Comparison of ENCODE assay signal across 8 mouse cellular contexts in the genomic region with DNA sequence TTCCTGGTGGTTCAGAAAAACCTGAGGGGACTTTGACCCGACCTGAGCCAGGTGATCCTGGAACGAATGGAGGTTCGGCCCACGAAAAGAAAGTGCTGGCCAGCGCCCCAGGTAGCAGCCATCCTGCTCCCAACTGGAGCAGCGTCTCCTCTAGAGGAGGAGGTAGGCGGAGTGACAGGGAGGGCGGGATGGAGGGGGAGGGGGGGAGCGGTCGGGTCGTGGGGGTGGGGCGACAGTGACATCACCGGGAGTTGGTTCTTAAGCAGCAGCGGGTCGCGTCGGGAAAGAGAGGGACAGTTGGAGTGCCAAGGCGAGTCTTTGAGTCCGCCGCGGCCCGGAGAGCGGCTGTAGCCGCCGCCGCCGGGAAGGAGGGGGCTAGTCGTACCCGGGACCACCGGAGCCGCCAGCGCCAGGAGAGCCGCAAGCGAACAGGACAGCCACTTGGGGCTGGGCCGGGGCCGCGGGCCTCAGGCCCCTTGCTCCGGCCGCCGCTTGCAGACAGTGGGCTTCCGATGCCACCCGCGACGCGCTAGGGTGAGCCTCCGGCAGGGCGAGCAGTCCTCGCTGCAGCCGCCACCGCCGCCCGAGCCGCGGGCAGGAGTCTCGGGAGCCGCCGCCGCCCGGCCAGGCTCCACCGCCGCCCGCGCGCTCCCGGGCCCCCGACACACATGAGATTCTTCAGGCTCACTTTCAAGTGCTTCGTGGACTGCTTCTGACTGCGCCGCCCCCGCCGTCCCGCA. TPM values are rescaled to one million over a fixed set of nuclear protein-coding genes. Genes with fewer than 3 reads are reported as not detected.
DNase-seq lines count a peak whose midpoint lies in the region; ATAC-seq and TF ChIP-seq lines count a peak whose summit lies in the region.

A gene (plus strand): TSS at position 272 of the 740 bp plus-strand sequence.

- H3K27ac ChIP-seq in forebrain, embryonic 15.5 days (replicated peaks), result peak within 1 kb of the TSS; percentile 62
- H3K27ac ChIP-seq in layer of hippocampus, adult 2 months, result peak within 1 kb of the TSS; percentile 94
- H3K27ac ChIP-seq in lung, embryonic 14.5 days (ENCODE audit: low read depth), result peak within 1 kb of the TSS; percentile 65

- peak within 1 kb of the TSS; percentile 69 for H3K4me3 ChIP-seq in G1E (ENCODE audit: low read depth, low read length)
- H3K4me3 ChIP-seq in forebrain, embryonic 15.5 days, result peak within 1 kb of the TSS; percentile 67
- H3K4me3 ChIP-seq in layer of hippocampus, adult 2 months, result peak within 1 kb of the TSS; percentile 69
- H3K4me3 ChIP-seq in lung, embryonic 14.5 days (ENCODE audit: low read depth, low read length), result peak within 1 kb of the TSS; percentile 58

- ATAC-seq in G1E (ENCODE audit: extremely low read depth, insufficient number of reproducible peaks, low FRiP score, poor library complexity, severe bottlenecking), result no peak
- ATAC-seq in cerebellum, adult (ENCODE audit: insufficient number of reproducible peaks, low FRiP score, low TSS enrichment), result peak; percentile 27; the same call in 1 of the 2 replicates
- peak; percentile 78 for ATAC-seq in forebrain, embryonic 15.5 days (replicated peaks)
- ATAC-seq in lung, embryonic 14.5 days (ENCODE audit: insufficient read depth), result peak; percentile 76

- H3K9ac ChIP-seq in forebrain, embryonic 15.5 days (replicated peaks), result peak within 1 kb of the TSS; percentile 68
- peak within 1 kb of the TSS; percentile 70 for H3K9ac ChIP-seq in lung, embryonic 14.5 days

- H3K4me1 ChIP-seq in G1E (ENCODE audit: insufficient read depth, low read depth, low read length), result peaks cover 16% of the 10 kb centered on the region
- H3K4me1 ChIP-seq in forebrain, embryonic 15.5 days, result peaks cover 22% of the 10 kb centered on the region
- no peaks in the 10 kb centered on the region for H3K4me1 ChIP-seq in lung, embryonic 14.5 days (ENCODE audit: insufficient read depth)

- peaks cover 13% of the 10 kb centered on the region; the same call in 1 of the 2 replicates for H3K27me3 ChIP-seq in G1E (ENCODE audit: insufficient read depth, low read length)
- no peaks in the 10 kb centered on the region for H3K27me3 ChIP-seq in forebrain, embryonic 15.5 days
- H3K27me3 ChIP-seq in lung, embryonic 14.5 days (ENCODE audit: insufficient read depth, low read length), result no peaks in the 10 kb centered on the region

- H3K9me3 ChIP-seq in G1E (replicated peaks), result no peaks in the 10 kb centered on the region
- H3K9me3 ChIP-seq in forebrain, embryonic 15.5 days, result no peaks in the 10 kb centered on the region
- H3K9me3 ChIP-seq in lung, embryonic 14.5 days (ENCODE audit: low read depth, low read length), result no peaks in the 10 kb centered on the region

- DNase-seq in G1E (ENCODE audit: low spot score), result peak; percentile 48
- DNase-seq in heart, postnatal 36 days, result peak; percentile 78
- DNase-seq in layer of hippocampus, adult 2 months (ENCODE audit: low spot score in 2 of 2), result peak; percentile 47 to 51
- DNase-seq in lung, embryonic 14.5 days, result peak; percentile 83
- peak; percentile 43 for DNase-seq in right cerebral cortex, adult 18-20 months
- no peak for DNase-seq in T-cell, adult 2 months (ENCODE audit: low spot score)

- H3K4me2 ChIP-seq in forebrain, embryonic 15.5 days (replicated peaks), result peak within 1 kb of the TSS; percentile 66
- peak within 1 kb of the TSS; percentile 65 for H3K4me2 ChIP-seq in lung, embryonic 14.5 days

- TF ChIP-seq CTCF in G1E (IDR thresholded peaks at IDR 0.05; ENCODE audit: low read depth, low read length), result no peak
- TF ChIP-seq CTCF in layer of hippocampus, adult 2 months (conservative IDR thresholded peaks at IDR 0.05), result no peak
- TF ChIP-seq CTCF in lung, embryonic 14.5 days (IDR thresholded peaks at IDR 0.05; ENCODE audit: low read depth), result no peak

- WGBS in forebrain, embryonic 15.5 days, result 19% methylated on average over 60 of the region's 72 CpGs
- 12% methylated on average over 31 of the region's 72 CpGs for WGBS in lung, embryonic 14.5 days

- intact Hi-C loops in heart, postnatal 36 days (cut with DNase I), result loop anchor here (5.0 to 10.0 kb wide), 2 partner anchors 279 to 412 kb away; no protein-coding TSS in a partner anchor

- H3K36me3 ChIP-seq in G1E (replicated peaks), result peaks cover 7% of the 10 kb centered on the region
- no peaks in the 10 kb centered on the region for H3K36me3 ChIP-seq in forebrain, embryonic 15.5 days
- H3K36me3 ChIP-seq in lung, embryonic 14.5 days (ENCODE audit: insufficient read depth), result peaks cover 10% of the 10 kb centered on the region; the same call in 1 of the 2 replicates

RNA-seq across cellular contexts. Expression of the gene that starts here (rescaled TPM):
- total RNA-seq in G1E (2014; fragmentation: Nextera tagmentation), result 4.1 and 6.1 TPM in 2 replicates
- 9.9 and 12.7 TPM in 2 replicates for total RNA-seq in G1E (2017)
- polyA plus RNA-seq in G1E (2012), result 1.6 and 2.1 TPM in 2 replicates
- 6.5 and 7.0 TPM in 2 replicates for polyA plus RNA-seq in forebrain, embryonic 15.5 days (2015; fragmentation: Nextera tagmentation; extraction: Ambion mirVana)
- total RNA-seq in heart, postnatal 36 days (2021), result 100 to 1,000 TPM; 130 to 145 TPM
- 10 to 100 TPM; 95.0 to 95.5 TPM for total RNA-seq in layer of hippocampus, adult 2 months (2021)
- polyA plus RNA-seq in lung, embryonic 14.5 days (2014; fragmentation: Nextera tagmentation; extraction: Ambion mirVana), result 7.4 and 10.6 TPM in 2 replicates

Comparison
In these comparisons a context has a peak if more than half of its experiments do, and no peak if none do; other contexts are left out.
1. RNA of the gene that starts here (total RNA-seq): 130 to 145 TPM in heart, postnatal 36 days and 95.0 to 95.5 TPM in layer of hippocampus, adult 2 months; 4.1 to 12.7 TPM in G1E; every median in the first group is over 4 times any median in the second.
2. Peak in every context shown above with its lines, with median percentiles within 50 percentile points of each other: H3K4me3 ChIP-seq and H3K27ac ChIP-seq.